Mouse (Mus musculus) MEL (cell line): Measurements from ENCODE around the gene Peli1. TPM values are rescaled to one million over a fixed set of nuclear protein-coding genes. Genes with fewer than 3 reads are reported as not detected.

ENCODE experiments used
- DNase-seq: peaks from one replicate; pipeline ENCODE4 v3.0.0; 2011; ENCODE audit warnings: low read depth, low spot score
- H3K27ac ChIP-seq: 2 replicates; pipeline ENCODE4 v1.5.1; 2012; ENCODE audit warnings: low read depth, mild to moderate bottlenecking, control low read depth, low read length, moderate library complexity; ENCODE audit not compliant: control insufficient read depth
- H3K27me3 ChIP-seq, 2 experiments: fragments of 150-350 bp in 1 of 2; sonication (generic) in 1 of 2; 2 replicates each; pipeline ENCODE4 v1.6.1; 2012; ENCODE audit warnings: low read length in 2 of 2, mild to moderate bottlenecking in 2 of 2, improper control_type of control experiment in 1 of 2, moderate library complexity in 1 of 2; ENCODE audit not compliant: insufficient read depth in 2 of 2, control insufficient read depth in 1 of 2
- H3K36me3 ChIP-seq, 2 experiments: 2 replicates each; pipeline ENCODE4 v1.6.1; 2012 to 2014; ENCODE audit warnings: low read length in 2 of 2, improper control_type of control experiment in 1 of 2, inconsistent platforms in 1 of 2, mild to moderate bottlenecking in 1 of 2; ENCODE audit not compliant: insufficient read depth in 2 of 2, control insufficient read depth in 1 of 2
- H3K4me1 ChIP-seq, 2 experiments: fragments of 150-350 bp in 1 of 2; sonication (generic) in 1 of 2; 2 replicates each; pipeline ENCODE4 v1.6.1; 2012; ENCODE audit warnings: low read length in 2 of 2, improper control_type of control experiment in 1 of 2, mild to moderate bottlenecking in 1 of 2; ENCODE audit not compliant: insufficient read depth in 2 of 2, control insufficient read depth in 1 of 2
- H3K4me3 ChIP-seq, 2 experiments: fragments of 150-350 bp in 1 of 2; sonication (generic) in 1 of 2; 2 replicates each; pipeline ENCODE4 v1.5.1; 2012; ENCODE audit warnings: low read depth in 2 of 2, low read length in 2 of 2, mild to moderate bottlenecking in 2 of 2, moderate library complexity in 2 of 2, control low read depth in 1 of 2, improper control_type of control experiment in 1 of 2; ENCODE audit not compliant: control insufficient read depth in 1 of 2, insufficient read depth in 1 of 2
- H3K79me2 ChIP-seq: 2 replicates; pipeline ENCODE4 v1.6.1; 2012; ENCODE audit warnings: mild to moderate bottlenecking, low read length, moderate library complexity; ENCODE audit not compliant: control insufficient read depth, poor library complexity, insufficient read depth
- H3K9ac ChIP-seq: 2 replicates; pipeline ENCODE4 v1.6.1; 2012; ENCODE audit warnings: low read depth, mild to moderate bottlenecking, control low read depth, low read length, moderate library complexity; ENCODE audit not compliant: control insufficient read depth, poor library complexity, severe bottlenecking
- H3K9me3 ChIP-seq: fragments of 150-350 bp; sonication (generic); replicated peaks from 2 replicates; pipeline ENCODE4 v1.6.1; 2012; ENCODE audit warnings: mild to moderate bottlenecking, low read length, improper control_type of control experiment, moderate library complexity; ENCODE audit not compliant: insufficient read depth
- BHLHE40 ChIP-seq: IDR thresholded peaks from 2 replicates; pipeline ENCODE4 v1.6.1; 2012; ENCODE audit warnings: low read depth, mild to moderate bottlenecking, inconsistent platforms, low read length, improper control_type of control experiment, borderline replicate concordance
- CHD1 ChIP-seq: IDR thresholded peaks from 2 replicates; pipeline ENCODE4 v1.6.1; 2012; ENCODE audit warnings: low read depth, mild to moderate bottlenecking, inconsistent platforms, low read length, improper control_type of control experiment
- CTCF ChIP-seq, 3 experiments: IDR thresholded peaks in 2 of 3; conservative IDR thresholded peaks in 1 of 3; 2 replicates each; pipeline ENCODE4 v1.5.1; 2011 to 2012; ENCODE audit warnings: low read length in 3 of 3, low read depth in 2 of 3, mild to moderate bottlenecking in 2 of 3, improper control_type of control experiment in 1 of 3, inconsistent platforms in 1 of 3, mixed read lengths in 1 of 3, moderate library complexity in 1 of 3; ENCODE audit not compliant: control insufficient read depth in 1 of 3, insufficient read depth in 1 of 3, poor library complexity in 1 of 3, severe bottlenecking in 1 of 3
- E2F4 ChIP-seq: IDR thresholded peaks from 2 replicates; pipeline ENCODE4 v1.6.1; 2011; ENCODE audit warnings: low read depth, low read length, improper control_type of control experiment, borderline replicate concordance
- EP300 ChIP-seq, 2 experiments: IDR thresholded peaks; 2 replicates each; pipeline ENCODE4 v1.6.1; 2011; ENCODE audit warnings: improper control_type of control experiment in 2 of 2, low read length in 2 of 2, low read depth in 1 of 2, mild to moderate bottlenecking in 1 of 2
- ETS1 ChIP-seq: IDR thresholded peaks from 2 replicates; pipeline ENCODE4 v1.6.1; 2012; ENCODE audit warnings: low read depth, mild to moderate bottlenecking, inconsistent platforms, low read length, improper control_type of control experiment, moderate library complexity
- GABPA ChIP-seq: IDR thresholded peaks from 2 replicates; pipeline ENCODE4 v1.6.1; 2012; ENCODE audit warnings: low read depth, mild to moderate bottlenecking, inconsistent platforms, low read length, improper control_type of control experiment, moderate library complexity
- GATA1 ChIP-seq: IDR thresholded peaks from 2 replicates; pipeline ENCODE4 v1.6.1; 2011; ENCODE audit warnings: low read depth, low read length, improper control_type of control experiment
- JUND ChIP-seq: IDR thresholded peaks from 2 replicates; pipeline ENCODE4 v1.6.1; 2011; ENCODE audit warnings: low read depth, mild to moderate bottlenecking, improper control_type of control experiment, low read length
- KAT2A ChIP-seq: conservative IDR thresholded peaks from 2 replicates; pipeline ENCODE4 v1.6.1; 2012; ENCODE audit warnings: low read depth, low read length, improper control_type of control experiment, inconsistent platforms
- MAFK ChIP-seq: IDR thresholded peaks from 2 replicates; pipeline ENCODE4 v1.6.1; 2011; ENCODE audit warnings: low read depth, mild to moderate bottlenecking, low read length, improper control_type of control experiment, borderline replicate concordance
- MXI1 ChIP-seq: IDR thresholded peaks from 2 replicates; pipeline ENCODE4 v1.6.1; 2011; ENCODE audit warnings: mild to moderate bottlenecking, low read depth, low read length, improper control_type of control experiment
- MYB ChIP-seq: IDR thresholded peaks from 2 replicates; pipeline ENCODE4 v1.6.1; 2011; ENCODE audit warnings: mild to moderate bottlenecking, low read depth, low read length, improper control_type of control experiment
- MYC ChIP-seq: IDR thresholded peaks from 2 replicates; pipeline ENCODE4 v1.6.1; 2011; ENCODE audit warnings: low read depth, mild to moderate bottlenecking, low read length, improper control_type of control experiment, moderate library complexity
- NRF1 ChIP-seq: IDR thresholded peaks from 2 replicates; pipeline ENCODE4 v1.6.1; 2014; ENCODE audit warnings: low read depth, mild to moderate bottlenecking, inconsistent platforms, low read length, improper control_type of control experiment, moderate library complexity; ENCODE audit not compliant: poor library complexity, insufficient read depth, severe bottlenecking
- POLR2A ChIP-seq, 2 experiments: IDR thresholded peaks; 2 replicates each; pipeline ENCODE4 v1.6.1; 2011 to 2012; ENCODE audit warnings: low read length in 2 of 2, mild to moderate bottlenecking in 2 of 2, control low read depth in 1 of 2, improper control_type of control experiment in 1 of 2, low read depth in 1 of 2, moderate library complexity in 1 of 2; ENCODE audit not compliant: control insufficient read depth in 1 of 2, insufficient read depth in 1 of 2, poor library complexity in 1 of 2
- POLR2AphosphoS5 ChIP-seq: IDR thresholded peaks from 2 replicates; pipeline ENCODE4 v1.6.1; 2012; ENCODE audit warnings: low read depth, borderline replicate concordance, mild to moderate bottlenecking, inconsistent platforms, low read length, moderate library complexity, mixed read lengths
- RAD21 ChIP-seq: IDR thresholded peaks from 2 replicates; pipeline ENCODE4 v1.6.1; 2011; ENCODE audit warnings: mild to moderate bottlenecking, low read depth, low read length, improper control_type of control experiment
- RCOR1 ChIP-seq: IDR thresholded peaks from 2 replicates; pipeline ENCODE4 v1.6.1; 2012; ENCODE audit warnings: low read depth, mild to moderate bottlenecking, inconsistent platforms, low read length, improper control_type of control experiment
- SMC3 ChIP-seq: IDR thresholded peaks from 2 replicates; pipeline ENCODE4 v1.6.1; 2011; ENCODE audit warnings: low read depth, low read length, improper control_type of control experiment
- TAL1 ChIP-seq: IDR thresholded peaks from 2 replicates; pipeline ENCODE4 v1.6.1; 2012; ENCODE audit warnings: mild to moderate bottlenecking, inconsistent platforms, low read length, moderate library complexity, mixed read lengths
- UBTF ChIP-seq: IDR thresholded peaks from 2 replicates; pipeline ENCODE4 v1.6.1; 2012; ENCODE audit warnings: low read depth, mild to moderate bottlenecking, inconsistent platforms, low read length, improper control_type of control experiment, moderate library complexity, borderline replicate concordance; ENCODE audit not compliant: insufficient read depth
- USF1 ChIP-seq: IDR thresholded peaks from 2 replicates; pipeline ENCODE4 v1.6.1; 2014; ENCODE audit warnings: low read depth, mild to moderate bottlenecking, inconsistent platforms, low read length, improper control_type of control experiment, moderate library complexity
- USF2 ChIP-seq, 2 experiments: IDR thresholded peaks; 2 replicates each; pipeline ENCODE4 v1.6.1; 2011 to 2012; ENCODE audit warnings: improper control_type of control experiment in 2 of 2, low read length in 2 of 2, borderline replicate concordance in 1 of 2, inconsistent platforms in 1 of 2, low read depth in 1 of 2, mild to moderate bottlenecking in 1 of 2; ENCODE audit not compliant: insufficient read depth in 1 of 2
- ZKSCAN1 ChIP-seq: IDR thresholded peaks from 2 replicates; pipeline ENCODE4 v1.6.1; 2012; ENCODE audit warnings: low read depth, mild to moderate bottlenecking, inconsistent platforms, low read length, improper control_type of control experiment, moderate library complexity
- ZMIZ1 ChIP-seq: IDR thresholded peaks from 2 replicates; pipeline ENCODE4 v1.6.1; 2012; ENCODE audit warnings: low read depth, mild to moderate bottlenecking, inconsistent platforms, low read length, improper control_type of control experiment, moderate library complexity
- ZNF384 ChIP-seq: IDR thresholded peaks from 2 replicates; pipeline ENCODE4 v1.6.1; 2012; ENCODE audit warnings: low read depth, mild to moderate bottlenecking, inconsistent platforms, low read length, improper control_type of control experiment
- polyA plus RNA-seq, 2 experiments: library from polyadenylated mRNA; stranded (reverse) in 1 of 2; unstranded in 1 of 2; fragments of >175 nt in 1 of 2; fragments of >200 nt in 1 of 2; gene quantifications; 2 replicates each; pipeline versions ENCODE4 v1.2.1 to v1.2.4; 2012; ENCODE audit warnings: low replicate concordance in 2 of 2, low read depth in 1 of 2; ENCODE audit not compliant: insufficient read length in 2 of 2, insufficient read depth in 1 of 2, missing spikeins in 1 of 2
- total RNA-seq: library from RNA; depleted of rRNA; stranded (reverse); fragments of 300-350 nt; gene quantifications from 2 replicates; pipeline ENCODE4 v1.2.3, GENCODE M21; 2012

The Peli1 gene
- total and polyA plus RNA-seq, 3 experiments, result 7.5 to 11.6 TPM; not detected in 1

- peak; percentile 53 for TF ChIP-seq ETS1
- no peak for TF ChIP-seq JUND
- peak; percentile 82 for TF ChIP-seq KAT2A
Measured at GRCm38 (mm10) chr11:21091067-21091427, at the start of gene Peli1 (continued).

GRCm38 (mm10) chr11:21042590-21042989 lies 48.5 kb upstream of the Peli1 start:
- no peaks in the 10 kb centered on the region for H3K79me2 ChIP-seq
- DNase-seq, result no peak
- H3K9ac ChIP-seq, result no peak overlapping the region
- TF ChIP-seq MYC (no peak), USF2 (IDR thresholded peaks at IDR 0.05; ENCODE audit: borderline replicate concordance in 1 of 2, insufficient read depth in 1 of 2, low read depth in 1 of 2, low read length in 2 of 2) (no peak), USF1 (no peak), UBTF (no peak), ETS1 (no peak), GABPA (no peak), NRF1 (no peak), ZMIZ1 (no peak), POLR2AphosphoS5 (no peak)
- H3K36me3 ChIP-seq, result no peaks in the 10 kb centered on the region
- H3K4me3 ChIP-seq, result no peak overlapping the region
- H3K4me1 ChIP-seq, result no peaks in the 10 kb centered on the region
- peaks cover 4 to 13% of the 10 kb centered on the region in 2 experiments for H3K27me3 ChIP-seq
- no peaks in the 10 kb centered on the region for H3K9me3 ChIP-seq
- no peak overlapping the region for H3K27ac ChIP-seq

- Histone ChIP-seq H3K36me3 (no peaks in the 10 kb centered on the region), H3K9me3 (no peaks in the 10 kb centered on the region), H3K4me3 (no peak overlapping the region), H3K4me1 (no peaks in the 10 kb centered on the region), H3K79me2 (no peaks in the 10 kb centered on the region), H3K9ac (no peak overlapping the region), H3K27ac (no peak overlapping the region), H3K27me3 (peaks cover 1 to 11% of the 10 kb centered on the region in 2 experiments)
- DNase-seq, result no peak
- TF ChIP-seq TAL1 (no peak), GATA1 (no peak), RCOR1 (no peak), RAD21 (no peak), POLR2AphosphoS5 (no peak), CHD1 (no peak), SMC3 (no peak), MYC (no peak), KAT2A (no peak), POLR2A (IDR thresholded peaks at IDR 0.05; ENCODE audit: control insufficient read depth in 1 of 2, insufficient read depth in 1 of 2, low read depth in 1 of 2, low read length in 2 of 2, poor library complexity in 1 of 2) (no peak), MYB (no peak), E2F4 (no peak), ZKSCAN1 (no peak), EP300 (IDR thresholded peaks at IDR 0.05; ENCODE audit: low read depth in 1 of 2, low read length in 2 of 2) (no peak), ZNF384 (no peak), BHLHE40 (no peak), MXI1 (no peak), USF1 (no peak), MAFK (no peak), CTCF (IDR thresholded peaks at IDR 0.05 in 2 of 3, conservative IDR thresholded peaks at IDR 0.05 in 1 of 3; ENCODE audit: control insufficient read depth in 1 of 3, insufficient read depth in 1 of 3, low read depth in 2 of 3, low read length in 3 of 3, poor library complexity in 1 of 3, severe bottlenecking in 1 of 3) (no peak)
Measured at GRCm38 (mm10) chr11:21046188-21046587, 44.9 kb upstream of the Peli1 start.
